Mouse (Mus musculus): ENCODE measurements around the gene Pknox2. TPM values are rescaled to one million over a fixed set of nuclear protein-coding genes. Genes with fewer than 3 reads are reported as not detected.

Gene Pknox2
- polyA plus RNA-seq, 1 experiment: 0.72 TPM

- 80% methylated on average over 7 of the region's 7 CpGs for WGBS
- Histone ChIP-seq H3K27ac (ENCODE audit: control insufficient read depth, insufficient read depth, low read depth, low read length, poor library complexity) (no peak overlapping the region), H3K4me1 (ENCODE audit: control insufficient read depth, insufficient read depth, low read length) (no peaks in the 10 kb centered on the region), H3K4me3 (replicated peaks; ENCODE audit: control insufficient read depth, low read depth, low read length) (no peak overlapping the region)
- TF ChIP-seq POLR2A (IDR thresholded peaks at IDR 0.05; ENCODE audit: borderline replicate concordance, control insufficient read depth, low read depth, low read length) (no peak), CTCF (IDR thresholded peaks at IDR 0.05; ENCODE audit: control insufficient read depth, insufficient read depth, low read length) (no peak)
Measured at GRCm38 (mm10) chr9:37027825-37028575, 119.2 kb downstream of the Pknox2 start.

- Histone ChIP-seq H3K4me1 (ENCODE audit: control insufficient read depth, insufficient read depth, low read length) (no peaks in the 10 kb centered on the region), H3K27ac (ENCODE audit: control insufficient read depth, insufficient read depth, low read depth, low read length, poor library complexity) (no peak overlapping the region), H3K4me3 (replicated peaks; ENCODE audit: control insufficient read depth, low read depth, low read length) (no peak overlapping the region)
- 74% methylated on average over 3 of the region's 3 CpGs for WGBS
- TF ChIP-seq POLR2A (IDR thresholded peaks at IDR 0.05; ENCODE audit: borderline replicate concordance, control insufficient read depth, low read depth, low read length) (no peak), CTCF (IDR thresholded peaks at IDR 0.05; ENCODE audit: control insufficient read depth, insufficient read depth, low read length) (no peak)
Measured at GRCm38 (mm10) chr9:37025913-37026312, 121.3 kb downstream of the Pknox2 start.

- WGBS: 35% methylated on average over 3 of the region's 3 CpGs
- TF ChIP-seq POLR2A (IDR thresholded peaks at IDR 0.05; ENCODE audit: borderline replicate concordance, control insufficient read depth, low read depth, low read length) (no peak), CTCF (IDR thresholded peaks at IDR 0.05; ENCODE audit: control insufficient read depth, insufficient read depth, low read length) (no peak)
- Histone ChIP-seq H3K4me1 (ENCODE audit: control insufficient read depth, insufficient read depth, low read length) (no peaks in the 10 kb centered on the region), H3K27ac (ENCODE audit: control insufficient read depth, insufficient read depth, low read depth, low read length, poor library complexity) (no peak overlapping the region), H3K4me3 (replicated peaks; ENCODE audit: control insufficient read depth, low read depth, low read length) (no peak overlapping the region)
Measured at GRCm38 (mm10) chr9:37021586-37022230, 125.5 kb downstream of the Pknox2 start.

GRCm38 (mm10) chr9:37018154-37018553 lies 129.1 kb downstream of the Pknox2 start:
- H3K4me1 ChIP-seq (ENCODE audit: control insufficient read depth, insufficient read depth, low read length): no peaks in the 10 kb centered on the region
- TF ChIP-seq CTCF (IDR thresholded peaks at IDR 0.05; ENCODE audit: control insufficient read depth, insufficient read depth, low read length): no peak
- TF ChIP-seq POLR2A (IDR thresholded peaks at IDR 0.05; ENCODE audit: borderline replicate concordance, control insufficient read depth, low read depth, low read length): no peak
- no peak overlapping the region for H3K27ac ChIP-seq (ENCODE audit: control insufficient read depth, insufficient read depth, low read depth, low read length, poor library complexity)
- no peak overlapping the region for H3K4me3 ChIP-seq (replicated peaks; ENCODE audit: control insufficient read depth, low read depth, low read length)
- WGBS: 59% methylated on average over 1 of the region's 1 CpGs

- TF ChIP-seq CTCF (IDR thresholded peaks at IDR 0.05; ENCODE audit: control insufficient read depth, insufficient read depth, low read length): no peak
- no peak for TF ChIP-seq POLR2A (IDR thresholded peaks at IDR 0.05; ENCODE audit: borderline replicate concordance, control insufficient read depth, low read depth, low read length)
- WGBS: 76% methylated on average over 7 of the region's 7 CpGs
- Histone ChIP-seq H3K27ac (ENCODE audit: control insufficient read depth, insufficient read depth, low read depth, low read length, poor library complexity) (no peak overlapping the region), H3K4me3 (replicated peaks; ENCODE audit: control insufficient read depth, low read depth, low read length) (no peak overlapping the region), H3K4me1 (ENCODE audit: control insufficient read depth, insufficient read depth, low read length) (no peaks in the 10 kb centered on the region)
Measured at GRCm38 (mm10) chr9:37017169-37017568, 130.0 kb downstream of the Pknox2 start.

- Histone ChIP-seq H3K27ac (ENCODE audit: control insufficient read depth, insufficient read depth, low read depth, low read length, poor library complexity) (no peak overlapping the region), H3K4me1 (ENCODE audit: control insufficient read depth, insufficient read depth, low read length) (no peaks in the 10 kb centered on the region), H3K4me3 (replicated peaks; ENCODE audit: control insufficient read depth, low read depth, low read length) (no peak overlapping the region)
- TF ChIP-seq CTCF (IDR thresholded peaks at IDR 0.05; ENCODE audit: control insufficient read depth, insufficient read depth, low read length): no peak
- TF ChIP-seq POLR2A (IDR thresholded peaks at IDR 0.05; ENCODE audit: borderline replicate concordance, control insufficient read depth, low read depth, low read length): no peak
Measured at GRCm38 (mm10) chr9:37016165-37016564, 131.0 kb downstream of the Pknox2 start.

- no peak overlapping the region for H3K4me3 ChIP-seq (replicated peaks; ENCODE audit: control insufficient read depth, low read depth, low read length)
- no peak overlapping the region for H3K27ac ChIP-seq (ENCODE audit: control insufficient read depth, insufficient read depth, low read depth, low read length, poor library complexity)
- WGBS: 58% methylated on average over 8 of the region's 8 CpGs
- no peak for TF ChIP-seq CTCF (IDR thresholded peaks at IDR 0.05; ENCODE audit: control insufficient read depth, insufficient read depth, low read length)
- TF ChIP-seq POLR2A (IDR thresholded peaks at IDR 0.05; ENCODE audit: borderline replicate concordance, control insufficient read depth, low read depth, low read length): no peak
- H3K4me1 ChIP-seq (ENCODE audit: control insufficient read depth, insufficient read depth, low read length): no peaks in the 10 kb centered on the region
Measured at GRCm38 (mm10) chr9:37013565-37013964, 133.6 kb downstream of the Pknox2 start.

- Histone ChIP-seq H3K4me1 (ENCODE audit: control insufficient read depth, insufficient read depth, low read length) (no peaks in the 10 kb centered on the region), H3K27ac (ENCODE audit: control insufficient read depth, insufficient read depth, low read depth, low read length, poor library complexity) (no peak overlapping the region), H3K4me3 (replicated peaks; ENCODE audit: control insufficient read depth, low read depth, low read length) (no peak overlapping the region)
- WGBS: 68% methylated on average over 5 of the region's 5 CpGs
- TF ChIP-seq POLR2A (IDR thresholded peaks at IDR 0.05; ENCODE audit: borderline replicate concordance, control insufficient read depth, low read depth, low read length) (no peak), CTCF (IDR thresholded peaks at IDR 0.05; ENCODE audit: control insufficient read depth, insufficient read depth, low read length) (no peak)
Measured at GRCm38 (mm10) chr9:37008090-37008489, 139.1 kb downstream of the Pknox2 start.

All from bone marrow, adult 2 months (tissue).